Mouse (Mus musculus) forebrain, embryonic 13.5 days (tissue): ENCODE measurements at regions not wholly inside any gene's neighbourhood (a gene's known extent, or its start where the extent isn't known, plus 50 kb on each side); places are given as distances from the start of the nearest gene placed in this dataset.

Experiments used
- ATAC-seq: fragments of 200-750 bp; cut with Nextera tagmentation; 2 replicates; pipeline ENCODE4 v1.8.0; 2017
- H3K27ac ChIP-seq: fragments of 300-500 bp; sonication (generic); 2 replicates; pipeline ENCODE4 v1.5.1; 2015; ENCODE audit warnings: inconsistent platforms, mild to moderate bottlenecking, moderate library complexity
- H3K27me3 ChIP-seq: fragments of 300-500 bp; sonication (generic); 2 replicates; pipeline ENCODE4 v1.6.1; 2015; ENCODE audit warnings: mild to moderate bottlenecking, inconsistent platforms
- H3K36me3 ChIP-seq: fragments of 300-500 bp; sonication (generic); 2 replicates; pipeline ENCODE4 v1.6.1; 2015; ENCODE audit warnings: mild to moderate bottlenecking, inconsistent platforms; ENCODE audit not compliant: poor library complexity, severe bottlenecking
- H3K4me1 ChIP-seq: fragments of 300-500 bp; sonication (generic); 2 replicates; pipeline ENCODE4 v1.6.1; 2015; ENCODE audit warnings: inconsistent platforms
- H3K4me2 ChIP-seq: fragments of 300-500 bp; sonication (generic); 2 replicates; pipeline ENCODE4 v1.6.1; 2015; ENCODE audit warnings: inconsistent platforms, mild to moderate bottlenecking, moderate library complexity
- H3K4me3 ChIP-seq: fragments of 300-500 bp; sonication (generic); 2 replicates; pipeline ENCODE4 v1.5.1; 2015; ENCODE audit warnings: mild to moderate bottlenecking, inconsistent platforms
- H3K9ac ChIP-seq: fragments of 300-500 bp; sonication (generic); 2 replicates; pipeline ENCODE4 v1.6.1; 2015; ENCODE audit warnings: mild to moderate bottlenecking, inconsistent platforms
- H3K9me3 ChIP-seq: fragments of 300-500 bp; sonication (generic); replicated peaks from 2 replicates; pipeline ENCODE4 v1.6.1; 2016; ENCODE audit warnings: inconsistent platforms
- WGBS: fragments of 180-500 bp; shearing (Covaris S2); methylation state at CpG from one replicate; pipeline ENCODE4 v1.1.7; 2015; 5-methylcytosine and 5-hydroxymethylcytosine counted together

GRCm38 (mm10) chr7:98768460-98768859 is 65.6 kb downstream of the Thap12 start:
- WGBS: 88% methylated on average over 2 of the region's 2 CpGs
- H3K4me1 ChIP-seq: peaks cover 12% of the 10 kb centered on the region; the same call in 1 of the 2 replicates
- H3K4me3 ChIP-seq: no peak overlapping the region
- H3K9ac ChIP-seq: no peak overlapping the region
- peaks cover 10% of the 10 kb centered on the region for H3K27me3 ChIP-seq
- no peak for ATAC-seq
- H3K27ac ChIP-seq: no peak overlapping the region
- H3K9me3 ChIP-seq: no peaks in the 10 kb centered on the region
- no peak overlapping the region for H3K4me2 ChIP-seq
- no peaks in the 10 kb centered on the region for H3K36me3 ChIP-seq

- H3K4me3 ChIP-seq: no peak overlapping the region
- no peaks in the 10 kb centered on the region for H3K36me3 ChIP-seq
- no peaks in the 10 kb centered on the region for H3K9me3 ChIP-seq
- peaks cover 10% of the 10 kb centered on the region for H3K27me3 ChIP-seq
- no peak overlapping the region for H3K4me2 ChIP-seq
- peaks cover 12% of the 10 kb centered on the region; the same call in 1 of the 2 replicates for H3K4me1 ChIP-seq
- no peak overlapping the region for H3K9ac ChIP-seq
- no peak overlapping the region for H3K27ac ChIP-seq
- no peak for ATAC-seq
- WGBS: 68% methylated on average over 1 of the region's 1 CpGs
Measured at GRCm38 (mm10) chr7:98769111-98769734, 65.7 kb upstream of the Wnt11 start.

GRCm38 (mm10) chr7:98770257-98770890 is 64.5 kb upstream of the Wnt11 start:
- no peak overlapping the region for H3K4me3 ChIP-seq
- no peaks in the 10 kb centered on the region for H3K36me3 ChIP-seq
- no peak overlapping the region for H3K4me2 ChIP-seq
- H3K9me3 ChIP-seq: no peaks in the 10 kb centered on the region
- H3K9ac ChIP-seq: no peak overlapping the region
- no peak for ATAC-seq
- WGBS: 9% methylated on average over 8 of the region's 8 CpGs
- no peak overlapping the region for H3K27ac ChIP-seq
- H3K27me3 ChIP-seq: peaks cover 10% of the 10 kb centered on the region
- peaks cover 12% of the 10 kb centered on the region; the same call in 1 of the 2 replicates for H3K4me1 ChIP-seq

- Histone ChIP-seq H3K4me1 (peaks cover 12% of the 10 kb centered on the region; the same call in 1 of the 2 replicates), H3K9me3 (no peaks in the 10 kb centered on the region), H3K27me3 (peaks cover 10% of the 10 kb centered on the region), H3K9ac (no peak overlapping the region), H3K4me3 (no peak overlapping the region), H3K27ac (no peak overlapping the region), H3K36me3 (no peaks in the 10 kb centered on the region), H3K4me2 (no peak overlapping the region)
- WGBS: 49% methylated on average over 7 of the region's 7 CpGs
- ATAC-seq: no peak
Measured at GRCm38 (mm10) chr7:98771134-98771775, 63.7 kb upstream of the Wnt11 start.

GRCm38 (mm10) chr7:98774597-98774996 is 60.3 kb upstream of the Wnt11 start:
- no peak for ATAC-seq

GRCm38 (mm10) chr7:98775031-98775430 is 59.9 kb upstream of the Wnt11 start:
- no peak for ATAC-seq
- Histone ChIP-seq H3K9ac (no peak overlapping the region), H3K9me3 (no peaks in the 10 kb centered on the region), H3K27ac (no peak overlapping the region), H3K4me3 (no peak overlapping the region), H3K4me2 (no peak overlapping the region), H3K4me1 (peaks cover 7% of the 10 kb centered on the region; the same call in 1 of the 2 replicates), H3K36me3 (no peaks in the 10 kb centered on the region), H3K27me3 (peaks cover 10% of the 10 kb centered on the region)
- WGBS: 84% methylated on average over 8 of the region's 8 CpGs

More at GRCm38 (mm10) chr7:98774597-98774996, 60.3 kb upstream of the Wnt11 start:
- H3K9ac ChIP-seq: no peak overlapping the region
- peaks cover 7% of the 10 kb centered on the region; the same call in 1 of the 2 replicates for H3K4me1 ChIP-seq
- no peaks in the 10 kb centered on the region for H3K9me3 ChIP-seq
- H3K4me2 ChIP-seq: no peak overlapping the region
- 41% methylated on average over 4 of the region's 4 CpGs for WGBS
- no peaks in the 10 kb centered on the region for H3K36me3 ChIP-seq
- H3K27ac ChIP-seq: no peak overlapping the region
- peaks cover 10% of the 10 kb centered on the region for H3K27me3 ChIP-seq
- H3K4me3 ChIP-seq: no peak overlapping the region

- no peaks in the 10 kb centered on the region for H3K36me3 ChIP-seq
- no peaks in the 10 kb centered on the region for H3K9me3 ChIP-seq
- H3K9ac ChIP-seq: no peak overlapping the region
- no peak overlapping the region for H3K27ac ChIP-seq
- 48% methylated on average over 3 of the region's 3 CpGs for WGBS
- H3K4me2 ChIP-seq: no peak overlapping the region
- H3K4me1 ChIP-seq: no peaks in the 10 kb centered on the region
- 0 out of 2 replicates have a peak, but pooled peaks cover 3% of the 10 kb centered on the region for H3K27me3 ChIP-seq
- ATAC-seq: no peak
- no peak overlapping the region for H3K4me3 ChIP-seq
Measured at GRCm38 (mm10) chr7:98777304-98777849, 57.5 kb upstream of the Wnt11 start.

- H3K4me1 ChIP-seq: peaks cover 3% of the 10 kb centered on the region
- 19% methylated on average over 5 of the region's 5 CpGs for WGBS
- peak; percentile 4; the same call in 1 of the 2 replicates for ATAC-seq
- no peak overlapping the region for H3K27ac ChIP-seq
- H3K4me3 ChIP-seq: no peak overlapping the region
- no peaks in the 10 kb centered on the region for H3K36me3 ChIP-seq
- H3K4me2 ChIP-seq: no peak overlapping the region
- H3K27me3 ChIP-seq: 0 out of 2 replicates have a peak, but pooled peaks cover 6% of the 10 kb centered on the region
- no peaks in the 10 kb centered on the region for H3K9me3 ChIP-seq
- no peak overlapping the region for H3K9ac ChIP-seq
Measured at GRCm38 (mm10) chr7:98778929-98779328, 56.0 kb upstream of the Wnt11 start.

DNA sequence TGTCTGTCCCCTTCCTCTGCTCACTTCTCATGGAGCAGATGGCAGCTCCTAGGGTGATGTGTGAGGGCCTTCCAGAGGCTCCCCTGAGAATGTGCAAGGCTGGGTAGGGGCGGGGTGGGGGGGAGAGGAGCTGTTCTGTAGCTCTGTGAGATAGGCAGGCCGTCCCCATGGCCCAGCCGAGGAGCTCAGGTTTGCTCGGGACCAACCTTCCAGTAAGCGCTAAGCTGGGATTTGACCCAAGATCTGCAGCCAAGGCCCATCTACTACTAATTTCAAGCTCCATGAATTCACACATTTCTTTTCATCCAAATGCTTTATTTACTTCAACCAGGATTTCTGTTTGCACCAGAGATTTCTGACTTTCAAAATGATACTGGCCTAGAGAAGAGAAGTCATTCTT is 51.4 kb upstream of the Wnt11 start:
- no peaks in the 10 kb centered on the region for H3K9me3 ChIP-seq
- no peak for ATAC-seq
- no peak overlapping the region for H3K9ac ChIP-seq
- no peak overlapping the region for H3K4me3 ChIP-seq
- peaks cover 14% of the 10 kb centered on the region for H3K27me3 ChIP-seq
- 23% methylated on average over 5 of the region's 5 CpGs for WGBS
- H3K36me3 ChIP-seq: no peaks in the 10 kb centered on the region
- no peak overlapping the region for H3K4me2 ChIP-seq
- H3K27ac ChIP-seq: no peak overlapping the region
- H3K4me1 ChIP-seq: peaks cover 15% of the 10 kb centered on the region

- Histone ChIP-seq H3K4me2 (peak overlapping the region; percentile 22; the same call in 1 of the 2 replicates), H3K9me3 (no peaks in the 10 kb centered on the region), H3K4me1 (peaks cover 15% of the 10 kb centered on the region), H3K4me3 (no peak overlapping the region), H3K36me3 (no peaks in the 10 kb centered on the region), H3K27ac (peak overlapping the region; percentile 48; the same call in 1 of the 2 replicates), H3K9ac (peak overlapping the region; percentile 36; the same call in 1 of the 2 replicates), H3K27me3 (peaks cover 14% of the 10 kb centered on the region)
- 8% methylated on average over 7 of the region's 7 CpGs for WGBS
- peak; percentile 30; the same call in 1 of the 2 replicates for ATAC-seq
Measured at GRCm38 (mm10) chr7:98783954-98784353, 51.0 kb upstream of the Wnt11 start.

GRCm38 (mm10) chr7:98784369-98784931 is 50.5 kb upstream of the Wnt11 start:
- Histone ChIP-seq H3K27me3 (peaks cover 14% of the 10 kb centered on the region), H3K27ac (peak overlapping the region; percentile 48; the same call in 1 of the 2 replicates), H3K36me3 (no peaks in the 10 kb centered on the region), H3K4me1 (peaks cover 15% of the 10 kb centered on the region), H3K4me2 (peak overlapping the region; percentile 22; the same call in 1 of the 2 replicates), H3K9ac (peak overlapping the region; percentile 36; the same call in 1 of the 2 replicates), H3K9me3 (no peaks in the 10 kb centered on the region), H3K4me3 (no peak overlapping the region)
- 53% methylated on average over 15 of the region's 15 CpGs for whole genome bisulfite sequencing
- ATAC-seq: peak; percentile 36; the same call in 1 of the 2 replicates
